Mouse (Mus musculus) cerebellum, postnatal 14 days (tissue): Measurements from ENCODE around the gene Ank2.

Experiments used
- DNase-seq, 2 experiments: peaks; one replicate each; pipeline ENCODE4 v3.0.0; 2021; ENCODE audit warnings: mixed read lengths in 2 of 2

The Ank2 gene

DNA sequence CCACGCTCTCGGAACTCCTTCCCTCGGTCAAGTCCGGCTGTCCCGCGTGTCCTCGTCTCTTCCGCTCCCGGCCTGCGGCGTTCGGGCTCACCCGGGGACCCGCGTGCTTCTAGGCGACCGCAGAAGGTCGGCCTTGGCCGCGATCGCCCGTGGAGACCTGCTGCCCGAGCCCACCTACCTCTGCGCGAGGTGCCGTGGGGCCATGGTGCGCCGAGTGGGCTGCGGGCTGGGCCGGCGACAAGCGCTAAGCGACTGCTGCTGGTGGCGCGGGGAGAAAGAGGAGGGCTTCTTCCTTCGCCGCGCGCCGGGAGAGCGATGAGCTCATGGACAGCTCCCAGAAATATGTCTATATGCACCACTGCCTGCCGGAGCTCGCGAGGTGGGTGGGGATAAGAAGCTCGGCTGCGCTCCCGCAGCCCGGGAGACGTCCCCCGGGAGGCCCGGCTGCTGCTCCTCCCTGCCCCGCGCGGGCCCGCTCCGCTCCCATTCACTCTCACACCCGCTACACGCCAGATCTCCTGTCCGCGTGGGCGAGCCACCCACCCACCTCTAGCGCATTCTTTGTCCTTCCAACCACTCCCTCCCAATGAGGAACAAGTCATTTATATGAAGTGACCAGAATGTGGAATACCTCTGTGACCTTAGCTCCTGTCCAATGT lies at the start of gene Ank2:
Gene Ank2, minus strand, starts transcription at position 609 of the 659 bp plus-strand sequence.
- peak; percentile 54 to 55 for DNase-seq

DNA sequence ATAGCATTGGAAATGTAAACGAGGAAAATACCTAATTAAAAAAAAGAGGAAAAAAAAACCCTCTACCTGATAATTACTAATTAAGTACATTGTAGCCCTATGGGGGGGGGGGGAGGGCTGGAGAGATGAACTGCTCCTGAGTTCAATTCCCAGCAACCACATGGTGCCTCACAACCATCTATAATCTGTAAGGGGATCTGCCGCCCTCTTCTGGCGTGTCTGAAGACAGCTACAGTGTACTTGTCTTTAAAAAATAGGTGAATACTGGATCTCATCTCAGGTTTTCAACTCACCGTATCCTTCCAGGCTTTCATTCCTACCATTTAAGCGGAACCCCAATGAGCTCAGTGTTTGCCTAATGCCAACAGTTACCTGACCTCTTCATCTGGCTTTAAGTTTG lies 48.7 kb upstream of the Ank2 start:
- peak; percentile 15 to 47 for DNase-seq

DNA sequence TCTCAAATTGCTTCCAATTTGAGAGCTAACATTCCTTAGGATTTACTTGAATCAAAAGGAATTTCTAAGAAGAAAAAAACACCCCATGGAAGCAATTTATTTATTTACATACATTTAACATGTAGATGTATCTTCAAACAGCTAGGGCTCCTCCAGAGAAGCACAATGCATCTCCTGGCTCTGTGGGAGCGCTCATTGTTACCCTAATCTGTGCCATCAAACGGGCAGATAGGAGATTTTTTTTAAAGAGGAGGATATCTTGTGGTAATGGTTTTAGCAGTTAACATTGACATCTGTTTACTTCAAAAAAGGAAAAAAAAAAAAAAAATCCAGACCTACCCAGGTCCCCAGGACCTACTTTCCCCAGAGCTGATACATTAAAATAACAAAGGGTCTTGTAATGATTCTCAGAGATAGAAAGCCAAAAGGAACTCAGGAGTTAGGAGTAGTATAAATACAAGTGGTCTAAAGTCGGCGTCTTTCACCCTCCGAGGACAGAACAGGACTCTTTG lies 45.5 kb upstream of the Ank2 start:
- DNase-seq: no peak

DNA sequence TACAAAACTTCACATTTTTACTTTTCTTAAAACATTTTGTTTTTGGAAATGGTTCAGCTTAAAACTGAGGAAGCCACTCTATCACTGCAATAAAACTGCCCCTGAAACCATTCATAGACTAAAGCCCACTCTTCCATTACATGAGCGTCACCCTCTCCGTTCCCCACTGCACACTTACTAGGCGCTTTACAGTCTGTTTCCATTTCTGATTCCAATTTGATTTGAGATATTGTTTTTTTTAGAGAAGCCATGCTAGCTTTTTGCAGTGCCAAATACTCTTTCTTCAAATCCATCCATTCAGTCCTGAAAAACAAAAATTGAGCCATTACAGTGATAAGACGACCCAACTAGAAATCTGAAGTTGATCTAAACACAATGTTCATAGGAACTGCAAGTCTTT lies 44.8 kb upstream of the Ank2 start:
- DNase-seq: no peak

DNA sequence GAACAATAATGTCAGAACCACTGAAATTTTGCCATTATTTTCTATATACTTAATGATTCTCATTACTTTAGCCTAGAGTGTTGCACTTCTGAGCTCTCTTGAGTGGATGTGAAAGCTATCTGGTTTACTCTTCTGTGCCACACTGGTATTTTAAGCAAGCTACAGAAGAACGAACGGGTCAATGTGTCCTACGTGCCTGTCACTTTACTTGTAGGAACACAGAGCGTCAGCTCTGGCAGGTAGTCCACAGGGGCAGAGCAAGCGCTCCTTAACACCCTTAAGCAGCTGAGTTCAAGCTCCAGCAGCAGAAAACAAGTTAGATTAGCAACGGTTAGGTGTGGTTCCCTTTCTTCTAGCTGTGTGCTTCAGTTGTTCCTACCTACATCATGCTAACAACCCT lies 40.0 kb upstream of the Ank2 start:
- DNase-seq: no peak

DNA sequence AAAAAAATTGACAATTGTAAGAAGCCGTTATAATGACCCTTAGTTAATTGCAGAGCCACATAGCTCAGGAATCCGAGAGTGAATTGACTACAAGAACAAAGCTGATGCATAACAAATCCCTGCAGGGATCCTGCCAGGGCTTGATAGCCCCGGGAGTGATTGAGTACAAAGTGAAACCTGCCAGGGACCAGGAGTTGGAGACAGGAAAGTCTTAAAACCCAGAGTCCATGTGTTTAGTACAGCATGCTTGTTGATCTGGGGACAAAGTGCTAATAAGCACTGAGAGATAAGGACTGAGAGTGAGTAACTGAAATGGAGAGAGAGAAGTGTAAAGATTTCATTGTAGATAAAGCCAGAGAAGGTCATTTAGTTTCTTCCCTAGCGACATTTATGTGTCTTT lies 31.1 kb upstream of the Ank2 start:
- DNase-seq: no peak

DNA sequence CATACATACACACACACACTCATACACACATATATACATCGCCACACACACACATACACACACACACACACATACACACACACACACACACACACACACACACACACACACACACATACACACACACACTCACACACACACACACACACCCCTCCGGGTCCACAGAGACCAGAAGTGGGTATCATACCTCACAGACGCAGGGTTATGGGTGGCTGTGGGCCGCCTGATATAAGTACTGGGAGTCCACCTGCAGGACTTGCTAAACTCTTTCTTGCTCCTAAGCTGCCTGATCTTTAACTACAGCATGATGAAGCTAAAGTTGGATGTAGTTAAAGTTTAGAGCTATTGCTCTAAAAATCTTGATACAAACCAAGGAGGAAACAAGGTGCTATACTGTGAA lies 30.7 kb upstream of the Ank2 start:
- no peak for DNase-seq

DNA sequence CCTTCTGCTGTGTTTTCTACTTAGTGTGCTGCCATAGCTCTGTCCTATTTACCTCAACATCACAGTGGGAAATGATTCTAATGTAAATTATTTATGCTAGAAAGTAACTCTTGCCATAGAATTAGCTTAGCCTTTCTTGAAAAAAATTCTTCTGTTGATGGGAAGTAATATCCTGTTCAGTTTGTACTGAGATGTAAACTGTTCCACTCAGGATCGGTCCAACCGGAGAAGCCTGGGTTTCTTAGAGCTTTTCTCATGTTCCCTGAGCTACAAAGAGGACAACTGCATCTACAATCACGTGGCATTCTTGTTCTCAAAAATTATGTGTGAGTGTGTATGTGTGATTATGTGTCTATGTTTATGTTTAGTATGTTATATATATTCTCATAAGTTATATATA lies 30.1 kb upstream of the Ank2 start:
- DNase-seq: no peak

DNA sequence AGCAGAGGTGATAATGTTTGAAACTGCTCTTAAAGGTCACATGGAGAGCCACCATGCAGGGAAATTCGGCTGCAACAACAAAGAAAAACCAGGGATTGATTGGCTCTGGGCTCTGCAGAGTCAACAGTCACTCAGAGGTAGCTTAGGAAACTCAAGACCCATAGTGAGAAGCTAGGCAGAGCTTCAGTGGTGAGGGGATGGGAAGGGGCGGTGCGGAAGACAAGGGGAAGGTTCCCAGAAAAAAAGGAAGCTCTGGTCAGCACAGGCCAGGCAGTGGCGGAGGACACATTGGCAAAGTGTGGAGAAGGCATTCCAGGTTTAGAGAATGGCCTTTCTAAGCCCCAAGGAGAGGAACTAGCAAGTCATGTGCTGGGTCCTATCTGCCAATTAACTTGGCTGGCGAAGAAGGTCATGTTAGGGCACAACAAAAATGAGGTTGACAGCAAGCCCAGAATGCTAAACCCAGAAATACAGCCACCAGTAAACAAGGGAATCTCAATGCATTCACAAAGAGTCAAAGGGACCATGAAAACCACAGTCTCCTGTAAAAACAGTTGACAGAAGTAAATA lies 28.4 kb upstream of the Ank2 start:
- peak; percentile 20 for DNase-seq

DNA sequence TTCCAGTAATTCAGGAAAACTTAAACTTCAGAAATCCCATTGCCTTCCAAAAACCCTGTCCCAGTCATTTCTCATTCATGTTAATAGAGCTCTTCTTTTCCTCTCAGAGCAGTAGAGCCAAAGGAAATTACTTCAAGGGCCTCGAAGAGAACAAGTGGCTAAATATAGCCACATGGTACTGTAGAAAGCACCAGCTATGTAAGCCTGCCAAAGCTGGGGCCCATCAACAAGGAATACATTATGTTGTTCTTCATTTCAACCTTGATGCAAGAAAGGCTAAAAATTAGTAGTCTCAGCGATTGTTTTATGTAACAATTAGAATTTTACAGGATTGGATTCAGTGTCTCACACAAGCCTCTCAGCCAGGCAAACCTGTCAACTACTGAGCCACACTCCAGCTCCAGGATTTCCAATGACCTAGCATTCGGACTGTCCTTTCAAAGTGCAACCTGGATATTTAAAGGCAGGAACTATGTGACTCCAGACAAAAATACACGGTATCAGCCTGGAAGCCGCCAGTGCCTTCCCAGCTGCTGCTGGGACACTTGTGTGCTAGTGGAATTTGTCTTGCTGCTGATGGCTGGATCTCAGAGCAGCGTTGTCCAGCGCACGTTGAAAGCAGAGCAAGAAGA lies 26.2 kb upstream of the Ank2 start:
- DNase-seq: no peak

DNA sequence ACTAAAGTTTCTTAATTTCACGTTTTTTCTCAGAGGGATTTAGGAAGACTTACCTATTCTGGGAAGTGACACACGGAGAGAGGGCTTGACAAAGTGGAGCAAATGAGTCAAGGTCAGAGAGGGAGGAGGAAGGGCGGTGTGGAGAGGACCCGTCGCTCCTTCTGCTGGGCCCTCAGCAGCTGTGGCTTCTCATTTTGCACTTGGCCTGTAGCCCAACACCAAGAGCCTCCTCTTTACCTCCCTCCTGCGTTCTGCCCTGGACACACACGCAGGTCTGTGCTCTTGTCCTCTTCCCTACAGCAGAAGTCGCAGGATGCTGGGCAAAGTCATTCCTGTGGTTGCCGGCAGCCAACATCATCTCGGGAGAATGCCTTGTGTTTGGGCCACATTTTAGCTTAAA lies 22.0 kb upstream of the Ank2 start:
- no peak for DNase-seq

DNA sequence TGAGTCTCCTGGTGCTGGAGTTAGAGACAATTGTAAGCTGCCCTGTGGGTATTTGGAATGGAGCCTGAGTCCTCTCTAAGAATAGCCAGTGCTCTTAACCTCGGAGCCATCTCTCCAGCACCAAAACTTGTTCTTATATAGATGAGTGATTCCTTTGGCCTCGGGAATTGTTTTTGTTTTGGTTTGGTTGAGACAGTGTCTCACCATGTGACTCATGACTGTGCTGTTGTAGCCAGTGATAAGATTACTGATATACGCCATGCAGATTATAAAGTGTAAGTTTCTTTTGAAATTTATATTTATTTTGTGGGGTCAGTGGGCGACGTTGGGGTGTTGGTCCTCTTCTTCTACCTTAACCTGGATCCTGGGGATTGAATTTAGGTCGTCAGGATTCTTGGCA lies 21.1 kb upstream of the Ank2 start:
- no peak for DNase-seq

DNA sequence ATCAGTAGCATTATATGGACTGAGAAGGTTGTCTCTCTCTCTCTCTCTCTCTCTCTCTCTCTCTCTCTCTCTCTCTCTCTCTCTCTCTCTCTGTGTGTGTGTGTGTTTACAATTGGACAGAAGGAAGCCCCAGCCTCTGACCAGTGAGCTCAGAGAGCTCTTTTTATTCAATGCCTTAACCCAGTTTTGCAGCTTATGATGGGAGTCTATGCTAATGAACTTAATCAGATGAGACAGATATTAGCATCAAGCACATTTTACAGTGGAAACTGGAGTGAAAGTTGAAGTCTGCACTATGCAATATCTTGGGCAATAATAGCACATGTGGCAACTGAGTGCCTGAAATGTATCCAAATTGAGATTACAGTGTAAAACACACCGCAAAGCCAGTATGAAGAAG lies 16.1 kb upstream of the Ank2 start:
- DNase-seq: no peak

DNA sequence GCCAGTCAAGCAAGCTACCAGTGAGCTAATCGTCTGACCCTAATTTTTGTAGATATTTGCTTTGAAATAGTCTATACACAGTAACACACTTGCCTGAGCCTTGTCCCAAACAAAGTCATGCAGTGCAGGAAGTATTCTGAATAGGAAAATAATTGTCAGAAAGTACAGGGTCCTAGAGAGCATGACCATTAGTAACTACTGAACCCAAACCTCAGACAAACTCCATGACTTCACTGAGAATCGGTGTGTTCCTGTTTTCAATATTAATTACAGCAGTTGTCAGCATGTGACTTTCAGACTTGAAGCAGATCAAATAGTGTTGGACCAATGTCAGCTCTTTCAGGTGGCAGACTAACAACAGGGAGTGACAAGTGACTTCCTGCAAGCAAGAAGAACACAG lies 14.5 kb upstream of the Ank2 start:
- no peak for DNase-seq

DNA sequence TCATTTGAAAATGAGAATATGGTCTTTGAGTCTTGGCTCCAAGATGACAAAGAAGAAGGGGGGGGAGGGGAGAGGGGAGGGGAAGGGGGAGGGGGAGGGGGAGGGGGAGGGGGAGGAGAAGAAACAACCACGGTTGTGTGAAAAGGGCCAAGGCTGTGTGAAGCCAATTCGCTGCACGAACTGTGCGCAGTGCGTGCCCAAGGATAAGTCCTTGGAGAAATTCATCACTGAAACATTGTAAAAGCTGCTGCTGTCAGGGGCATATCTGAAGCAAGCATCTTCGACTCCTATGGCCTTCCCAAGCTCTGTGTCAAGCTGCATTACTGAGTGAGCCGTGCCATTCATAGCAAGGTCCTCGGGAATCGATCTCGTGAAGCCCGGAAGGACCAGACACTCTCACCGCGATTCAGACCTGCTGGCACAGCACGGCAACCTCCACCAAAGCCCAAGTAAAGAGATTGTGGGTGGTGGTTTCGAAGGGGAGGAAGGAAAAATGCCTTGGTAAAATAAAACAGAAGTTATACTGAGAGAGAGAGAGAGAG lies 13.7 kb upstream of the Ank2 start:
- DNase-seq: no peak

DNA sequence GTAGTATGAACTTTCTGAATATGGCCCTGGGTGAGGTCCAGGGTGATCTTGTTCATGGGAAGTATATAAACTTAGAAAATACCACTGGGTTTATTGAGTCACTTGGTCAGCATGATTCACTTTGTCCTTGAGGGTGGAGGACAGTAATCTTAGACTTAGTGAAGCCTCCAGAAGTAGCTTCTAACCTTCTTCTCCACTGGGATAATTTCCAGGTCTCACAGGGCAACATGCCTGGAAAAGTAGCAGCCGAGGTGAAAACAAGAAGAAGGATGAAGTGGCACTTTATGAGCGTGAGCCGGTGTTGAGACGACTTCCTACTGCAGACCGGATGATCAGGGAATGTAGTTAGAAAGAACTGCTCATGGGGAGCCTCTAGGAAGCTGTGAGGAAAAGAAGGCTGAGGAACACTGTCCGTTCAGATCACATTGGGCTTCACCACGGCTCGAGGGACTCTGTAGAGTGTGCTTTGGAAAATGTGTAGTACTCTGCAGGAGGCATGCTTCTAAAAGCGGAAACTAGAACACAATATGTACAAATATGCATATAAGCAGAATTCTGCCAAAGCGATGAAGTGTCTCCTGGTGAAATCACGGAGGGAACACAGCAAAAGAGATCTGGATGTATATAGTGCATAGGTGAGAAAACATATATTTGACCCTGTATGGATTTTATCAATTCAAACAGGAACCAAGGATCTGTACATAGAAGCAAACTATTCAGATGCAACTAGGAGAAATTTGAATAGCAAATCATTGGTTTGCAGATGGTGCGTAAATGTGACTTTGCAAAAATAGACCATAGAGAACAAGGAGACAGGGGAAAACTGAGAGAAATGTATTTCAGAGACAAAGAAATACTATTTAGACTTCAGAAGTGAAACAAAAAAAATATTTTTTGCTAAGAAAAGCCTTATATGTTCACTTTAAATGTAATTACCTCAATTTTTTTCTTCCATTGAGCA lies 12.9 kb upstream of the Ank2 start:
- DNase-seq: no peak

DNA sequence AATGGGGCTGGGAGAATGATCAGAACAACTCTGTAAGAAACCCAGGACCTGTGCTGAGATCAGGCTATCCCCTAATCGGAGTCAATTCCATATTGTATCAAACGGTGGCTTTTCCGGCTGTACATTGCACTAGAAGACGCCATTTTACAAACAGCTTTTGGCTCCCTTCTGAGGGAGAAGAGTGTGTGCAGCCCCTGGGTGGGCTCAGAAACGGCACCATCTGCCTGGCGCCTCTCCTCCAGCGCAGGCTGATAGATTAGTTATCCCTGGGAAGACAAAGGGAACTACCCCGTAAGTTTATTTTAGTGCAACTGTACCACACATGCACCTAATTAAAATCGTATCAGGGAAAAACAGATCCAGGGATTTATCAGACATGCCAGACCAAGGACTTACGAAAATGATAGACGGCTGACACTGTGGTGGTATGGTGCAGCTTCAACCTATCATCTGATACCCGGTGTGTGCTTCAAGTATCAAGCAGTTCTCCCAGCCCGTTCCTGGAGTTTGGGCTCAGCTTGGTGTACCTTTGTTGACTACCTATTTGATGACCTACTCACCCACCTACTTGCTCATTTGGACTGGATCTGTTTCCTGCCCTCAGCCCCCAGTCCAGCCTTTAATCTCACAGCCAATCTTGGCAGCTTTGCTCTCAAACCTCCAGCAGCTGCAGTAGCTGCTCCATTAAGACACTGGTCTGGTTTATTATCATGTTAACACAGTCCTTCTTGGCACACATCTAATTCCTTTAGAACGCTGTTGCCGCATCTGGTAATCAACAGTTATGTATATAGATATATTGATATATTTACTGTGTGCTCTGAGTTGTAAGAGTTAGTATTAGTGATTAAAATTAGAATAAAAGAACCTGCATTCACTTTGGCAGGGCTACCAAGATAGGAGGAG lies 9.0 kb upstream of the Ank2 start:
- no peak for DNase-seq

DNA sequence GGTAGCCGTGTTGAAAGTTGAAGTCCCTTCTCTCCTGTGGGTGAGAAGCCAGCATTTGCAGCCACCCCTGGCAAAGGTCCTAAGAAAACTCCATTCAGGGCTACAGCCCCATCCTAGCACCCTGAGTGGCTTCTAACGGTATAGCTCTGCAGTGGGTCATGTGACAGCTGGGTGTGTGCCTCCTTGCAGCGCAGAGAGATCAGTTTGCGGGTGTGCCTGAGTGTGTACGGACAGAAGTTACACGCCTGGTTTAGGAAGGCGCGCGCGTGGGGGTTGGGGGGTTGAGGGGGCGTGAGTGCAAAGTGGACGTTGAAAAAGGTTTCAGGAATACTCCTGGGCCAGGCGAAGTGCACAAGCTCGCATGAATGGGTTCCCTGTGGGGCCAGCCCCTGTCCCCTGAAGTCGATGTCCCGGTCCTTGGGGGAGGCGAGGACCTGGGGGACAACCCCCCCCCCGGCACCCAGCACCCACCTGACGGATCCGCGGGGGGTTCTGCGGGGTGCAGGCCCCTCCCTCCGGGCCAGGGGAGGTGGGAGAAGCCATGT lies 881 bp downstream of the Ank2 start:
- peak; percentile 22 to 24 for DNase-seq

DNA sequence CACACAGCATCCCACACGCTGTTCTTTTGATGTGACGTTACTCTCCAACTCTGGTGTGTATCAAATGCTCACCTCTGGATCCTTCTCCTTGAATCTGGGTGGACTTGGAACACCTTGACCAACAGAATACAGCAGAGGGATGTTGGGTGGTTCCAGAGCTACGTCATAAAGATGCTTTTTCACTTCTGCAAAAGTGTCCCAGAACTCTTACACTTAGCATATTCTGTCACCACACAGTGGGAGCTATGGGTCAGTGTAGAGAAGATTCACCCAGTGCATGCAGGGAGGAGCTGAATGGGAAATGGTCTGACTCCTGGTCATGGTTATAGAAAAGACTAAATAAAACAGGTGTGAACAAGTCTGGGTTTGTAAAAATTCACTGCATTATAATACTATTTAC lies 6.5 kb downstream of the Ank2 start:
- DNase-seq: no peak

DNA sequence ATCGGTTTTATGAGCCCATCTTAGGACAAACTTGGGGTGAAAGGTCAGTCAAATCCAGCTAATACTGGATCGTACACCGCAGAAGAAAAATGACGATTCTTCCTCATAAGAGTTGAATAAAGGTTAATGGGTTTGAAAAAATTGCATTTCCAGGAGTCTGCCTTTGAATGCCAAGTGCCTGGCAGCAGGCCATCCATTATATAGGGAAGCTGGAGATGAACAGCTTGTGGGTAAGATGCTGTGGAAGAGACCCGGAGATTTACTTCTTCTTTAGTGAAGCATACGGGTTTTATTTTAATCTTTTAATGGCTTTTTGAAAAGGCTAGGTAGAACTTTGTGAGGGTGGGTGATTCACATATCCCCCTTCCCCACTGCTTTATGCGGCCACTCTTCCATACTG lies 11.8 kb downstream of the Ank2 start:
- peak; percentile 6 to 9 for DNase-seq

DNA sequence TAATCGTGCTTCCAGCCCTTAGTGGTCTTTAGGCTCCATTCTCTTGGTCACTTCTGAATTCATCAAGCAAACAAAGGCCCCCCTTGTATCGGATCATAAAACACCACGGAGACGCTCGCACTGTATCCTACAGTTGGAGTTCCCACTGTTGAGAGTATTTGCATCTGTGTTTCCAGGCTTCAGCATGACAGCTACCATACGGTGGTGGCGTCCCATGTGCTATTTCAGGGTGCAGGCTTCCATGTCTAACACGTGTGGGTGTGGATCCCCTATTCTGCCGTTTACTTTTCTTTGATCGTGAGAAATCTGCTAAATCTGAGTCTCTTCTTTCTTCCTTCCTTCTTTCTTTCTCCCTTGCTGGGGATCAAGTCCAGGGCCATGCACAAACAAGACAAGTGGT lies 14.0 kb downstream of the Ank2 start:
- DNase-seq: no peak

DNA sequence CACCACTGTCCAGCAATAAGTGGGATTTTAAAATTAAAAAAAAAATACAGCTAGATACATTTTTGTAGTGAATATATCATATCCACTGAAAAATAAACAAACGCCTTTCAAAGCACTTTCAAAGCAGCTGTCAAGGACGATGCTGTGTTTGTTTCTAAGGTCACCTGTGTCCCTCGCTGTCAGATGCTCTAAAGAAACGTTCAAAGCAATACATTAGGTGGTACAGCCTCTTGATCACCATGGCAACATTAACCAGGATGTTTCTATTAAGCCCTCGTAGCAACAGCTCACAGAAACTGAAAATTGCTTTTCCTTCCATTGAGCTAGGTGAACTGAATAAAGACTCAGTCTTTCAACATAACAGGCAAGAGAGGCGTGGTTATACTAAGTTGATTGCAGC lies 17.5 kb downstream of the Ank2 start:
- no peak for DNase-seq
